Mouse (Mus musculus): ENCODE data around the gene Nrxn3.

Gene Nrxn3

GRCm38 (mm10) chr12:88812173-88812572 is 89.5 kb downstream of the Nrxn3 start:
- DNase-seq (ENCODE audit: low spot score), result no peak

GRCm38 (mm10) chr12:88816865-88817264 is 94.2 kb downstream of the Nrxn3 start:
- no peak for DNase-seq (ENCODE audit: low spot score)

GRCm38 (mm10) chr12:88818622-88819334 is 96.1 kb downstream of the Nrxn3 start:
- no peak for DNase-seq (ENCODE audit: low spot score)

- no peak for DNase-seq (ENCODE audit: low spot score)
Measured at GRCm38 (mm10) chr12:88819335-88819709, 96.6 kb downstream of the Nrxn3 start.

GRCm38 (mm10) chr12:88820131-88820530 is 97.5 kb downstream of the Nrxn3 start:
- no peak for DNase-seq (ENCODE audit: low spot score)

- DNase-seq (ENCODE audit: low spot score), result no peak
Measured at GRCm38 (mm10) chr12:88830851-88831250, 108.2 kb downstream of the Nrxn3 start.

- no peak for DNase-seq (ENCODE audit: low spot score)
Measured at GRCm38 (mm10) chr12:88835821-88836220, 113.1 kb downstream of the Nrxn3 start.

GRCm38 (mm10) chr12:88839724-88840123 is 117.0 kb downstream of the Nrxn3 start:
- DNase-seq (ENCODE audit: low spot score), result no peak

- no peak for DNase-seq (ENCODE audit: low spot score)
Measured at GRCm38 (mm10) chr12:88841350-88841749, 118.7 kb downstream of the Nrxn3 start.

- no peak for DNase-seq (ENCODE audit: low spot score)
Measured at GRCm38 (mm10) chr12:88850400-88851179, 127.9 kb downstream of the Nrxn3 start.

GRCm38 (mm10) chr12:88854039-88854438 is 131.4 kb downstream of the Nrxn3 start:
- DNase-seq (ENCODE audit: low spot score), result no peak

GRCm38 (mm10) chr12:88857701-88858100 is 135.0 kb downstream of the Nrxn3 start:
- no peak for DNase-seq (ENCODE audit: low spot score)

- DNase-seq (ENCODE audit: low spot score), result no peak
Measured at GRCm38 (mm10) chr12:88859456-88860345, 137.0 kb downstream of the Nrxn3 start.

- no peak for DNase-seq (ENCODE audit: low spot score)
Measured at GRCm38 (mm10) chr12:88860397-88860796, 137.7 kb downstream of the Nrxn3 start.

- DNase-seq (ENCODE audit: low spot score), result no peak
Measured at GRCm38 (mm10) chr12:88863069-88863468, 140.4 kb downstream of the Nrxn3 start.

- no peak for DNase-seq (ENCODE audit: low spot score)
Measured at GRCm38 (mm10) chr12:88868288-88868687, 145.6 kb downstream of the Nrxn3 start.

GRCm38 (mm10) chr12:88897331-88897730 is 174.7 kb downstream of the Nrxn3 start:
- no peak for DNase-seq (ENCODE audit: low spot score)

- no peak for DNase-seq (ENCODE audit: low spot score)
Measured at GRCm38 (mm10) chr12:88900014-88900727, 177.5 kb downstream of the Nrxn3 start.

GRCm38 (mm10) chr12:88900728-88901080 is 178.0 kb downstream of the Nrxn3 start:
- DNase-seq (ENCODE audit: low spot score), result no peak

- DNase-seq (ENCODE audit: low spot score), result no peak
Measured at GRCm38 (mm10) chr12:88910761-88911160, 188.1 kb downstream of the Nrxn3 start.

- no peak for DNase-seq (ENCODE audit: low spot score)
Measured at GRCm38 (mm10) chr12:88916752-88917151, 194.1 kb downstream of the Nrxn3 start.

- DNase-seq (ENCODE audit: low spot score), result no peak
Measured at GRCm38 (mm10) chr12:88924896-88925295, 202.2 kb downstream of the Nrxn3 start.
